Mouse (Mus musculus): Measurements from ENCODE around the gene Egr2. TPM values are rescaled to one million over a fixed set of nuclear protein-coding genes. Genes with fewer than 3 reads are reported as not detected.

The Egr2 gene
- total and polyA plus RNA-seq, 2 experiments = 0.09 to 0.73 TPM

DNA sequence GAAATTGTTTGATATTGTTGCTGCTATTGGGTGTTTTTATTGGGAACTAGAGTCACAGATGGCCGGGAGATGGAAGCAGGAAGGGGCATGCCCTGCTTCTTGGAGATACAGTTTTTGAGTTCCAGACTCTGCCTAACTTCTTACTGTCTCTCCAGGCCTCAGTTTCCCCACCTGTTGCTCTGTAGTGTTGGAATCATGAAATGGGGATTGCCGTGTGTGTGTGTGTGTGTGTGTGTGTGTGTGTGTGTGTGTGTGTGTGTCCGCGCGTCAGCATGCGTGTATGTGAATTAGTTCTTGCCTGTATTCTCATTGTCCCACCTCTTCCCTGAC is 4.1 kb downstream of the Egr2 start:
- Histone ChIP-seq H3K27ac (replicated peaks; ENCODE audit: insufficient read depth, low read depth, low read length) (no peak overlapping the region), H3K9ac (ENCODE audit: low read depth, low read length) (no peak overlapping the region), H3K36me3 (ENCODE audit: control insufficient read depth, insufficient read depth, low read length) (no peaks in the 10 kb centered on the region), H3K79me2 (ENCODE audit: control insufficient read depth, insufficient read depth, low read length) (no peaks in the 10 kb centered on the region), H3K4me1 (ENCODE audit: control insufficient read depth, insufficient read depth, low read length) (peaks cover 3% of the 10 kb centered on the region; the same call in 1 of the 2 replicates), H3K4me3 (ENCODE audit: insufficient read depth, low read depth, low read length) (no peak overlapping the region), H3K27me3 (ENCODE audit: control insufficient read depth, insufficient read depth, low read length) (peaks cover 20% of the 10 kb centered on the region)
- WGBS = 54% methylated on average over 6 of the region's 6 CpGs
- no peak for TF ChIP-seq POLR2A (IDR thresholded peaks at IDR 0.05; ENCODE audit: extremely low read depth, insufficient read depth, low read length)
- no peak for TF ChIP-seq CTCF (IDR thresholded peaks at IDR 0.05; ENCODE audit: low read depth, low read length)
- DNase-seq (ENCODE audit: extremely low read depth, low read depth, low spot score) = no peak

DNA sequence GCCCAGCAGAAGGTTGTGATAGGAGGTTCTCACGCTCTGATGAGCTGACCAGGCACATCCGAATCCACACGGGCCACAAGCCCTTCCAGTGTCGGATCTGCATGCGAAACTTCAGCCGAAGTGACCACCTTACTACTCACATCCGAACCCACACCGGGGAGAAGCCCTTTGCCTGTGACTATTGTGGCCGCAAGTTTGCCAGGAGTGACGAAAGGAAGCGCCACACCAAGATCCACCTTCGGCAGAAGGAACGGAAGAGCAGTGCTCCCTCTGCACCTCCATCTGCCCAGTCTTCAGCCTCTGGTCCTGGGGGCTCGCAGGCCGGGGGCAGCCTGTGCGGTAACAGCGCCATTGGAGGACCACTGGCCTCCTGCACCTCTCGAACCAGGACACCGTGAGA is 5.3 kb downstream of the Egr2 start:
- Histone ChIP-seq H3K4me1 (ENCODE audit: control insufficient read depth, insufficient read depth, low read length) (peaks cover 3% of the 10 kb centered on the region; the same call in 1 of the 2 replicates), H3K36me3 (ENCODE audit: control insufficient read depth, insufficient read depth, low read length) (no peaks in the 10 kb centered on the region), H3K27ac (replicated peaks; ENCODE audit: insufficient read depth, low read depth, low read length) (no peak overlapping the region), H3K27me3 (ENCODE audit: control insufficient read depth, insufficient read depth, low read length) (peaks cover 13% of the 10 kb centered on the region; the same call in 1 of the 2 replicates), H3K9ac (ENCODE audit: low read depth, low read length) (no peak overlapping the region), H3K4me3 (ENCODE audit: insufficient read depth, low read depth, low read length) (no peak overlapping the region), H3K79me2 (ENCODE audit: control insufficient read depth, insufficient read depth, low read length) (no peaks in the 10 kb centered on the region)
- no peak for TF ChIP-seq CTCF (IDR thresholded peaks at IDR 0.05; ENCODE audit: low read depth, low read length)
- TF ChIP-seq POLR2A (IDR thresholded peaks at IDR 0.05; ENCODE audit: extremely low read depth, insufficient read depth, low read length) = no peak
- no peak for DNase-seq (ENCODE audit: extremely low read depth, low read depth, low spot score)
- WGBS = 50% methylated on average over 19 of the region's 19 CpGs

DNA sequence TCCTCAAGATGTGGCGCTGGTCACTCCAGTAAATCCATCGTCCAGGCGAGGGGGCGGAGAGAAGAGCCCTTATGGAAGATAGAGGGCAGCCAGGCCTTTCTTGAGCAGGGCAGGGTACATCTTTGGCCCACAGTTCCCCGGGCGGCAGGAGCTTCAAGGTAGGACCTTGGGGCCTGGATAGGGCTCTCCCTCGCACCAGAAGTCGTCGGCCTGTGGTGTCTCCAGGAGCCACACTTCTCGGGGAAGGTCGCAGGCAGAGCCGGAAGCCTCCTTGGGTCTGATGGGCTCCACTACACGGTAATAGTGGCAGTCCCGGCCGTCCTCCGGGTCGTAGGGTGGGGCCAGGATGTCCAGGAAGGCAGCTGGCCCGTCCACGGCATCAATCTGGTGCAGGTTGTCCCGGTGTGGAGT is 12.6 kb downstream of the Egr2 start:
- 15% methylated on average over 20 of the region's 20 CpGs for WGBS
- Histone ChIP-seq H3K4me3 (ENCODE audit: insufficient read depth, low read depth, low read length) (peak overlapping the region; percentile 71), H3K27me3 (ENCODE audit: control insufficient read depth, insufficient read depth, low read length) (no peaks in the 10 kb centered on the region), H3K9ac (ENCODE audit: low read depth, low read length) (peak overlapping the region; percentile 65), H3K36me3 (ENCODE audit: control insufficient read depth, insufficient read depth, low read length) (no peaks in the 10 kb centered on the region), H3K79me2 (ENCODE audit: control insufficient read depth, insufficient read depth, low read length) (peaks cover 10% of the 10 kb centered on the region), H3K27ac (replicated peaks; ENCODE audit: insufficient read depth, low read depth, low read length) (no peak overlapping the region), H3K4me1 (ENCODE audit: control insufficient read depth, insufficient read depth, low read length) (peaks cover 6% of the 10 kb centered on the region)
- no peak for DNase-seq (ENCODE audit: extremely low read depth, low read depth, low spot score)
- no peak for TF ChIP-seq CTCF (IDR thresholded peaks at IDR 0.05; ENCODE audit: low read depth, low read length)
- TF ChIP-seq POLR2A (IDR thresholded peaks at IDR 0.05; ENCODE audit: extremely low read depth, insufficient read depth, low read length) = no peak

DNA sequence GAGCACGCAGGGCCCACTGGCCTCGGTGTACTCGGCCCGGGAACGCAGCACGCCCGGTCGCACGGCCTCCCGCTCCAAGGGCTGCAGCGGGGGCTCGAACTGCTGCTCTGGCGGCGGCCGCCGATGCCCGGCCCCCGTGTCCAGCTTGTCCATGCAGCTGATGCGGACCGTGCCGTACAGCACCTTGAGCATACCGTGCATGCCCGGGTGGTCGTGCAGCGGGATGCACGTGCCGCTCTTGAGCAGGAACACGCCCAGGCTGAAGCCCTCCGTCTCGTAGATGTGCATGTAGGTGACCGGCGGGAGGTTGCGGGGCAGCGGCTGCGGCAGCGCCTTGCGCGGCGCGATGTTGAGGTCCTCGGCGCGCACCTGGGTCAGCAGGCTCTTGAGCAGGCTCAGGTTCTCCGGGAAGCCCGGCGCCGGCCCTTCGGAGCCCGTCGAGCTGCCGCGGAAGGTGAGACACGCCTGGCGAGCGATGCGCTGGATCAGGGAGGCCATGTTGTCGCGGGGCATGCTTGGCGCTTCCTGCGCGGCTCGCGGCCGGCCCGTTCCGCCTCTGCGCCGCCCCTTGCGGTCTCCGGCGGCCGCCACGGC is 13.1 kb downstream of the Egr2 start:
- peak overlapping the region; percentile 65 for H3K9ac ChIP-seq (ENCODE audit: low read depth, low read length)
- H3K79me2 ChIP-seq (ENCODE audit: control insufficient read depth, insufficient read depth, low read length) = peaks cover 10% of the 10 kb centered on the region
- no peaks in the 10 kb centered on the region for H3K27me3 ChIP-seq (ENCODE audit: control insufficient read depth, insufficient read depth, low read length)
- under 1% methylated on average over 69 of the region's 73 CpGs for WGBS
- DNase-seq (ENCODE audit: extremely low read depth, low read depth, low spot score) = peak; percentile 21
- H3K36me3 ChIP-seq (ENCODE audit: control insufficient read depth, insufficient read depth, low read length) = no peaks in the 10 kb centered on the region
- peak overlapping the region; percentile 71 for H3K4me3 ChIP-seq (ENCODE audit: insufficient read depth, low read depth, low read length)
- H3K27ac ChIP-seq (replicated peaks; ENCODE audit: insufficient read depth, low read depth, low read length) = peak overlapping the region; percentile 87
- TF ChIP-seq POLR2A (IDR thresholded peaks at IDR 0.05; ENCODE audit: extremely low read depth, insufficient read depth, low read length) (no peak), CTCF (IDR thresholded peaks at IDR 0.05; ENCODE audit: low read depth, low read length) (no peak)
- peaks cover 6% of the 10 kb centered on the region for H3K4me1 ChIP-seq (ENCODE audit: control insufficient read depth, insufficient read depth, low read length)

DNA sequence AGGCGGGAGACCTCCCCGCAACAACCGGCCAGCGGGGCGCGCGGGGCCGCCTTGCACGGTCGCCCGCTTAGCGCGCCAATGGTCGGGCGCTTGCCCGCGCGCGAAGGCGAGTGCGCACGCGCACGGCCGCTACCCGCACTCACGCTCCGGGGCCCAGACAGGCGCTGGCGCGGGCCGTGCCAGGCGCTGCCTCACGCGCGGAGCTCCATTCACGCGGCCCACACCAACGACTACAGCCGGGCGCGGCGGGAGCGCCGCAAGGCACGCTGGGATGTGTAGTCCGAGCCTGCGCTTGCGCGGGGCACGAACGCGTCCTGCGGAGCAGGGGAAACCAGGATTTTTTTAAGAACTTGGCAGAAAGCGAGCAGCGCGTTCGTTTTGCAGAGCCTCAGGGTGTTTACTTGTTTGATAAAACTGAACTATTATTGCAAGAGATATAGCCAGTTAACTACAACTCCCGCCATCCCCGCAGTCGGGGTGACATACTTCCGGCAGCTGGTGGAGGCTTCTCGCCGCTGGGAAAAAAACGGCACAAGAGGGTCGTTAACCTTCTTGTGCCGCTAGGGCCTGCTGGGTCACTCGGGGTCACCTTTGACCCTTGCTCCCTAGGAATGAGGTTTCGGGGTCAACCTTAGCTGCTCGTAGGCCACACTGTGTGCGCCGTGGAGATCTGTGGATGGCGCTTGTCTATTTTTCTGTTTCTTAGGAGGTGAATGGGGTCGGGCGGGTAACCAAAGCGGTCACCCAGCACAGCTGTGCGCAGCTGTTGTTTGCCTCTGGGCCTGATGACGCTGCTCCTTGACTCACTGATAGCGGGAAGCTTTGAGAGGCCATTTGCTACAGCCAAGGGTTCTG is 13.8 kb downstream of the Egr2 start, which contains the start of gene Ado:
Ado (minus strand) TSS at position 79 of the 855 bp plus-strand sequence.
- H3K27me3 ChIP-seq (ENCODE audit: control insufficient read depth, insufficient read depth, low read length) = no peaks in the 10 kb centered on the region
- peak; percentile 85 for DNase-seq (ENCODE audit: extremely low read depth, low read depth, low spot score)
- H3K4me3 ChIP-seq (ENCODE audit: insufficient read depth, low read depth, low read length) = peak within 1 kb of the TSS; percentile 71
- H3K27ac ChIP-seq (replicated peaks; ENCODE audit: insufficient read depth, low read depth, low read length) = peak within 1 kb of the TSS; percentile 87
- peak within 1 kb of the TSS; percentile 65 for H3K9ac ChIP-seq (ENCODE audit: low read depth, low read length)
- under 1% methylated on average over 75 of the region's 79 CpGs for WGBS
- H3K4me1 ChIP-seq (ENCODE audit: control insufficient read depth, insufficient read depth, low read length) = peaks cover 6% of the 10 kb centered on the region
- no peaks in the 10 kb centered on the region for H3K36me3 ChIP-seq (ENCODE audit: control insufficient read depth, insufficient read depth, low read length)
- H3K79me2 ChIP-seq (ENCODE audit: control insufficient read depth, insufficient read depth, low read length) = peaks cover 10% of the 10 kb centered on the region
- TF ChIP-seq CTCF (IDR thresholded peaks at IDR 0.05; ENCODE audit: low read depth, low read length) = no peak
- TF ChIP-seq POLR2A (IDR thresholded peaks at IDR 0.05; ENCODE audit: extremely low read depth, insufficient read depth, low read length) = peak; percentile 34; the same call in 1 of the 2 replicates
